Mouse (Mus musculus) MEL (cell line): ENCODE data around the gene Pgpep1. TPM values are rescaled to one million over a fixed set of nuclear protein-coding genes. Genes with fewer than 3 reads are reported as not detected.
A peak's percentile ranks its signal among the peaks of the same experiment; 100 is the strongest.

ENCODE experiments used
- DNase-seq: peaks from one replicate; pipeline ENCODE4 v3.0.0; 2011; ENCODE audit warnings: low read depth, low spot score
- H3K27ac ChIP-seq: 2 replicates; pipeline ENCODE4 v1.5.1; 2012; ENCODE audit warnings: low read depth, mild to moderate bottlenecking, control low read depth, low read length, moderate library complexity; ENCODE audit not compliant: control insufficient read depth
- H3K27me3 ChIP-seq, 2 experiments: fragments of 150-350 bp in 1 of 2; sonication (generic) in 1 of 2; 2 replicates each; pipeline ENCODE4 v1.6.1; 2012; ENCODE audit warnings: low read length in 2 of 2, mild to moderate bottlenecking in 2 of 2, improper control_type of control experiment in 1 of 2, moderate library complexity in 1 of 2; ENCODE audit not compliant: insufficient read depth in 2 of 2, control insufficient read depth in 1 of 2
- H3K36me3 ChIP-seq, 2 experiments: 2 replicates each; pipeline ENCODE4 v1.6.1; 2012 to 2014; ENCODE audit warnings: low read length in 2 of 2, improper control_type of control experiment in 1 of 2, inconsistent platforms in 1 of 2, mild to moderate bottlenecking in 1 of 2; ENCODE audit not compliant: insufficient read depth in 2 of 2, control insufficient read depth in 1 of 2
- H3K4me1 ChIP-seq, 2 experiments: fragments of 150-350 bp in 1 of 2; sonication (generic) in 1 of 2; 2 replicates each; pipeline ENCODE4 v1.6.1; 2012; ENCODE audit warnings: low read length in 2 of 2, improper control_type of control experiment in 1 of 2, mild to moderate bottlenecking in 1 of 2; ENCODE audit not compliant: insufficient read depth in 2 of 2, control insufficient read depth in 1 of 2
- H3K4me3 ChIP-seq, 2 experiments: fragments of 150-350 bp in 1 of 2; sonication (generic) in 1 of 2; 2 replicates each; pipeline ENCODE4 v1.5.1; 2012; ENCODE audit warnings: low read depth in 2 of 2, low read length in 2 of 2, mild to moderate bottlenecking in 2 of 2, moderate library complexity in 2 of 2, control low read depth in 1 of 2, improper control_type of control experiment in 1 of 2; ENCODE audit not compliant: control insufficient read depth in 1 of 2, insufficient read depth in 1 of 2
- H3K79me2 ChIP-seq: 2 replicates; pipeline ENCODE4 v1.6.1; 2012; ENCODE audit warnings: mild to moderate bottlenecking, low read length, moderate library complexity; ENCODE audit not compliant: control insufficient read depth, poor library complexity, insufficient read depth
- H3K9ac ChIP-seq: 2 replicates; pipeline ENCODE4 v1.6.1; 2012; ENCODE audit warnings: low read depth, mild to moderate bottlenecking, control low read depth, low read length, moderate library complexity; ENCODE audit not compliant: control insufficient read depth, poor library complexity, severe bottlenecking
- H3K9me3 ChIP-seq: fragments of 150-350 bp; sonication (generic); replicated peaks from 2 replicates; pipeline ENCODE4 v1.6.1; 2012; ENCODE audit warnings: mild to moderate bottlenecking, low read length, improper control_type of control experiment, moderate library complexity; ENCODE audit not compliant: insufficient read depth
- CHD2 ChIP-seq: IDR thresholded peaks from 2 replicates; pipeline ENCODE4 v1.6.1; 2011; ENCODE audit warnings: low read length, improper control_type of control experiment
- POLR2AphosphoS2 ChIP-seq: IDR thresholded peaks from 2 replicates; pipeline ENCODE4 v1.6.1; 2011; ENCODE audit warnings: low read length, improper control_type of control experiment
- polyA plus RNA-seq, 2 experiments: library from polyadenylated mRNA; stranded (reverse) in 1 of 2; unstranded in 1 of 2; fragments of >175 nt in 1 of 2; fragments of >200 nt in 1 of 2; gene quantifications; 2 replicates each; pipeline versions ENCODE4 v1.2.1 to v1.2.4; 2012; ENCODE audit warnings: low replicate concordance in 2 of 2, low read depth in 1 of 2; ENCODE audit not compliant: insufficient read length in 2 of 2, insufficient read depth in 1 of 2, missing spikeins in 1 of 2
- total RNA-seq: library from RNA; depleted of rRNA; stranded (reverse); fragments of 300-350 nt; gene quantifications from 2 replicates; pipeline ENCODE4 v1.2.3, GENCODE M21; 2012; rRNA removed

Gene Pgpep1
- total and polyA plus RNA-seq, 3 experiments = 12.6 to 19.5 TPM; not detected in 1

DNA sequence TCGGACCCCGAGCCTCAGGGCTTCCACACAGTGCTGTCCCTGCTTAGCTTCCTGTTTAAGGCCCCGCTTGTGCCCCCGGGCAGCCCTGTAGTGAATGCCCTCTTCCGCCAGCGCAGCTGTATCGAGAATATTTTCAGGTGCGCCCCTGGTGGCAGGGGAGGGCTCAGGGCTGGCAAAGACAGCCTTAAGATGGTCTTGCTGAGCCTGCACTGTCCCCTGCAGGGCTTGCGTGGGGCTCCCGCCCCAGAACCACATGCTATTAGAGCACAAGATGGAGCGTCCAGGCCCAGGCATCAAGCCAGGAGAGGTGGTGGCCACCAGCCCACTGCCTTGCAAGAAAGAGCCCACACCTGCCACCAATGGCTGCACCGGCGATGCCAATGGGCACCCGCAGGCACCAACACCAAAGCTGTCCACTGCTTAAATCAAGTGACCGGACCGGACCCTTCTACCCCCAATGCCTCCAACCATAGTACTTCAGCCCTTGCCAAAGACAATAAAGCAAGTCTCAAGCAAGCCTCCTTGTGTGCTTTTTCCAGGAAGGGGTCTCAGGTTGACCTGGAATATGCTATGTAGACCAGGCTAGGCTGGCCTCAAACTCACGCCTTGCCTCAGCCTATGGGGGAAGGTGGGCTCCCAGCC is 63.3 kb downstream of the Pgpep1 start:
- no peak for TF ChIP-seq CHD2
- TF ChIP-seq POLR2AphosphoS2 = peak; percentile 56
- Histone ChIP-seq H3K79me2 (peaks cover 7% of the 10 kb centered on the region), H3K9me3 (no peaks in the 10 kb centered on the region), H3K4me3 (no peak overlapping the region), H3K27ac (no peak overlapping the region), H3K9ac (no peak overlapping the region), H3K27me3 (no peaks in the 10 kb centered on the region), H3K36me3 (no peaks in the 10 kb centered on the region; a peak in 1 of 4 replicates), H3K4me1 (peaks cover 3 to 11% of the 10 kb centered on the region in 2 experiments; a peak in 3 of 4 replicates)
- no peak for DNase-seq

Other genes with a start within 250 kb of the Pgpep1 start
- gene Crtc1, start 220.8 kb downstream of the Pgpep1 start, total RNA-seq = 3.0 and 3.3 TPM in 2 replicates
- gene Crtc1, start 220.8 kb downstream of the Pgpep1 start, polyA plus RNA-seq = 10 to 100 TPM in 1 of 2 experiments, not detected in 1; 18.0 TPM
- 7.6 and 8.0 TPM in 2 replicates for gene Klhl26, start 183.4 kb downstream of the Pgpep1 start, total RNA-seq
- 10 to 100 TPM in 1 of 2 experiments, not detected in 1; 11.4 TPM for gene Klhl26, start 183.4 kb downstream of the Pgpep1 start, polyA plus RNA-seq
- not detected in 2 replicates for gene Tmem59l, start 173.0 kb downstream of the Pgpep1 start, total RNA-seq
- gene Tmem59l, start 173.0 kb downstream of the Pgpep1 start, polyA plus RNA-seq = not detected
- gene Crlf1, start 167.2 kb downstream of the Pgpep1 start, total RNA-seq = 3.8 and 6.6 TPM in 2 replicates
- gene Crlf1, start 167.2 kb downstream of the Pgpep1 start, polyA plus RNA-seq = 10 to 100 TPM in 1 of 2 experiments, not detected in 1; 26.6 TPM
- 200 and 204 TPM in 2 replicates for gene Rex1bd, start 153.6 kb downstream of the Pgpep1 start, total RNA-seq
- gene Rex1bd, start 153.6 kb downstream of the Pgpep1 start, polyA plus RNA-seq = 100 to 1,000 TPM in 1 of 2 experiments, not detected in 1; 145 TPM
- gene Uba52, start 149.6 kb downstream of the Pgpep1 start, total RNA-seq = 3,582 and 3,633 TPM in 2 replicates
- gene Uba52, start 149.6 kb downstream of the Pgpep1 start, polyA plus RNA-seq = 1,000 to 10,000 TPM in 1 of 2 experiments, not detected in 1; 2,814 TPM
- 212 and 215 TPM in 2 replicates for gene Fkbp8, start 132.7 kb downstream of the Pgpep1 start, total RNA-seq
- 100 to 1,000 TPM in 1 of 2 experiments, not detected in 1; 349 TPM for gene Fkbp8, start 132.7 kb downstream of the Pgpep1 start, polyA plus RNA-seq
- 49.1 and 54.4 TPM in 2 replicates for gene Kxd1, start 132.4 kb downstream of the Pgpep1 start, total RNA-seq
- 10 to 100 TPM in 1 of 2 experiments, not detected in 1; 77.4 TPM for gene Kxd1, start 132.4 kb downstream of the Pgpep1 start, polyA plus RNA-seq
- 10.8 and 12.4 TPM in 2 replicates for gene Ell, start 120.9 kb downstream of the Pgpep1 start, total RNA-seq
- gene Ell, start 120.9 kb downstream of the Pgpep1 start, polyA plus RNA-seq = 10 to 100 TPM in 1 of 2 experiments, not detected in 1; 25.9 TPM
- 84.1 and 90.9 TPM in 2 replicates for gene Isyna1, start 66.0 kb downstream of the Pgpep1 start, total RNA-seq
- gene Isyna1, start 66.0 kb downstream of the Pgpep1 start, polyA plus RNA-seq = 100 to 1,000 TPM in 1 of 2 experiments, not detected in 1; 189 TPM
- 80.2 and 84.9 TPM in 2 replicates for gene Ssbp4, start 51.5 kb downstream of the Pgpep1 start, total RNA-seq
- gene Ssbp4, start 51.5 kb downstream of the Pgpep1 start, polyA plus RNA-seq = 100 to 1,000 TPM in 1 of 2 experiments, not detected in 1; 212 TPM
- 0.20 and 0.39 TPM in 2 replicates for gene Lrrc25, start 44.2 kb downstream of the Pgpep1 start, total RNA-seq
- gene Lrrc25, start 44.2 kb downstream of the Pgpep1 start, polyA plus RNA-seq = 1 to 10 TPM in 1 of 2 experiments, not detected in 1; 1.1 TPM
- gene Gdf15, start 27.9 kb downstream of the Pgpep1 start, total RNA-seq = 0.15 and 1.8 TPM in 2 replicates
- under 1 TPM in 1 of 2 experiments, not detected in 1; 0.63 TPM for gene Gdf15, start 27.9 kb downstream of the Pgpep1 start, polyA plus RNA-seq
- 152 and 172 TPM in 2 replicates for gene Lsm4, start 12.9 kb upstream of the Pgpep1 start, total RNA-seq
- gene Lsm4, start 12.9 kb upstream of the Pgpep1 start, polyA plus RNA-seq = 1,000 to 10,000 TPM in 1 of 2 experiments, 100 to 1,000 TPM in 1; 514 to 2,024 TPM
- gene Jund, start 38.6 kb upstream of the Pgpep1 start, total RNA-seq = 11.1 and 16.5 TPM in 2 replicates
- 10 to 100 TPM in 1 of 2 experiments, not detected in 1; 18.8 TPM for gene Jund, start 38.6 kb upstream of the Pgpep1 start, polyA plus RNA-seq
- 0.03 TPM in 1 of 2 replicates, not detected in the other for gene Iqcn, start 43.1 kb upstream of the Pgpep1 start, total RNA-seq
- gene Iqcn, start 43.1 kb upstream of the Pgpep1 start, polyA plus RNA-seq = not detected
- gene Gm3336, start 58.2 kb upstream of the Pgpep1 start, total RNA-seq = 0.19 and 0.20 TPM in 2 replicates
- gene Gm3336, start 58.2 kb upstream of the Pgpep1 start, polyA plus RNA-seq = under 1 TPM in 1 of 2 experiments, not detected in 1; 0.72 TPM
- gene Pde4c, start 63.3 kb upstream of the Pgpep1 start, total RNA-seq = 0.65 and 0.75 TPM in 2 replicates
- gene Pde4c, start 63.3 kb upstream of the Pgpep1 start, polyA plus RNA-seq = 1 to 10 TPM in 1 of 2 experiments, not detected in 1; 3.0 TPM
- gene Rab3a, start 94.3 kb upstream of the Pgpep1 start, total RNA-seq = 1.8 TPM in 2 replicates
- gene Rab3a, start 94.3 kb upstream of the Pgpep1 start, polyA plus RNA-seq = 1 to 10 TPM in 1 of 2 experiments, not detected in 1; 5.6 TPM
- gene Mpv17l2, start 100.6 kb upstream of the Pgpep1 start, total RNA-seq = 41.9 and 52.8 TPM in 2 replicates
- gene Mpv17l2, start 100.6 kb upstream of the Pgpep1 start, polyA plus RNA-seq = 100 to 1,000 TPM in 1 of 2 experiments, not detected in 1; 102 TPM
- 23.7 and 25.4 TPM in 2 replicates for gene Pik3r2, start 116.3 kb upstream of the Pgpep1 start, total RNA-seq
- gene Pik3r2, start 116.3 kb upstream of the Pgpep1 start, polyA plus RNA-seq = 10 to 100 TPM in 1 of 2 experiments, not detected in 1; 37.8 TPM
- 10.4 and 13.5 TPM in 2 replicates for gene Mast3, start 144.7 kb upstream of the Pgpep1 start, total RNA-seq
- gene Mast3, start 144.7 kb upstream of the Pgpep1 start, polyA plus RNA-seq = 10 to 100 TPM in 1 of 2 experiments, not detected in 1; 54.7 TPM
- 1.2 and 1.4 TPM in 2 replicates for gene Il12rb1, start 148.1 kb upstream of the Pgpep1 start, total RNA-seq
- gene Il12rb1, start 148.1 kb upstream of the Pgpep1 start, polyA plus RNA-seq = 1 to 10 TPM in 1 of 2 experiments, not detected in 1; 2.2 TPM
- 10.0 and 13.1 TPM in 2 replicates for gene Arrdc2, start 179.3 kb upstream of the Pgpep1 start, total RNA-seq
- gene Arrdc2, start 179.3 kb upstream of the Pgpep1 start, polyA plus RNA-seq = 10 to 100 TPM in 1 of 2 experiments, not detected in 1; 22.5 TPM
- gene Kcnn1, start 202.9 kb upstream of the Pgpep1 start, total RNA-seq = 7.3 and 8.9 TPM in 2 replicates
- 10 to 100 TPM in 1 of 2 experiments, not detected in 1; 10.7 TPM for gene Kcnn1, start 202.9 kb upstream of the Pgpep1 start, polyA plus RNA-seq
- 47.5 and 47.6 TPM in 2 replicates for gene Ccdc124, start 213.5 kb upstream of the Pgpep1 start, total RNA-seq
- 10 to 100 TPM in 1 of 2 experiments, not detected in 1; 87.1 TPM for gene Ccdc124, start 213.5 kb upstream of the Pgpep1 start, polyA plus RNA-seq
- 0.12 and 0.13 TPM in 2 replicates for gene Slc5a5, start 232.4 kb upstream of the Pgpep1 start, total RNA-seq
- under 1 TPM in 1 of 2 experiments, not detected in 1; 0.36 TPM for gene Slc5a5, start 232.4 kb upstream of the Pgpep1 start, polyA plus RNA-seq
- gene Rpl18a, start 237.0 kb upstream of the Pgpep1 start, total RNA-seq = 4,999 and 5,671 TPM in 2 replicates
- 1,000 to 10,000 TPM in 1 of 2 experiments, not detected in 1; 5,399 TPM for gene Rpl18a, start 237.0 kb upstream of the Pgpep1 start, polyA plus RNA-seq
- 41.0 and 53.3 TPM in 2 replicates for gene Map1s, start 245.5 kb upstream of the Pgpep1 start, total RNA-seq
- gene Map1s, start 245.5 kb upstream of the Pgpep1 start, polyA plus RNA-seq = 10 to 100 TPM in 1 of 2 experiments, not detected in 1; 51.0 TPM